Mouse (Mus musculus) embryonic facial prominence, embryonic 10.5 days (tissue): ENCODE data around the gene Il20rb. TPM values are rescaled to one million over a fixed set of nuclear protein-coding genes. Genes with fewer than 3 reads are reported as not detected.

Experiments
- DNase-seq: peaks from one replicate; pipeline ENCODE4 v3.0.0-alpha.2; 2017; ENCODE audit warnings: low spot score
- H3K27ac ChIP-seq: fragments of 300-500 bp; sonication (generic); replicated peaks from 2 replicates; pipeline ENCODE4 v1.5.1; 2016; ENCODE audit warnings: mild to moderate bottlenecking
- H3K27me3 ChIP-seq: fragments of 300-500 bp; sonication (generic); replicated peaks from 2 replicates; pipeline ENCODE4 v1.6.1; 2016; ENCODE audit warnings: low read depth, mild to moderate bottlenecking; ENCODE audit not compliant: poor library complexity, severe bottlenecking
- H3K36me3 ChIP-seq: fragments of 300-500 bp; sonication (generic); replicated peaks from 2 replicates; pipeline ENCODE4 v1.6.1; 2016; ENCODE audit warnings: mild to moderate bottlenecking, moderate library complexity
- H3K4me1 ChIP-seq: fragments of 300-500 bp; sonication (generic); 2 replicates; pipeline ENCODE4 v1.6.1; 2016
- H3K4me3 ChIP-seq: fragments of 300-500 bp; sonication (generic); 2 replicates; pipeline ENCODE4 v1.5.1; 2016; ENCODE audit warnings: mild to moderate bottlenecking, moderate library complexity
- H3K9me3 ChIP-seq: fragments of 300-500 bp; sonication (generic); 2 replicates; pipeline ENCODE4 v1.6.1; 2016; ENCODE audit warnings: mild to moderate bottlenecking
- WGBS: fragments of 180-500 bp; shearing (Covaris S2); methylation state at CpG from one replicate; pipeline ENCODE4 v1.1.7; 2016; 5-methylcytosine and 5-hydroxymethylcytosine counted together
- polyA plus RNA-seq: library from polyadenylated mRNA; unstranded; fragments of >200 nt; fragmentation: Nextera tagmentation; extraction: Ambion mirVana; gene quantifications from 2 replicates; pipeline ENCODE4 v1.2.1, GENCODE M21; 2016

Il20rb gene
- polyA plus RNA-seq, 1 experiment from 2014 or later: 1.8 TPM

GRCm38 (mm10) chr9:100452432-100452831 is 34.2 kb downstream of the Il20rb start:
- H3K9me3 ChIP-seq: no peaks in the 10 kb centered on the region
- WGBS: 80% methylated on average over 6 of the region's 6 CpGs
- DNase-seq: no peak
- H3K36me3 ChIP-seq: 0 out of 2 replicates have a peak, but pooled peaks cover 3% of the 10 kb centered on the region
- no peak overlapping the region for H3K27ac ChIP-seq
- H3K27me3 ChIP-seq: peaks cover 21% of the 10 kb centered on the region
- H3K4me1 ChIP-seq: peaks cover 12% of the 10 kb centered on the region
- no peak overlapping the region for H3K4me3 ChIP-seq

- Histone ChIP-seq H3K27ac (peak overlapping the region; percentile 81), H3K9me3 (no peaks in the 10 kb centered on the region), H3K4me1 (peaks cover 9% of the 10 kb centered on the region; the same call in 1 of the 2 replicates), H3K36me3 (no peaks in the 10 kb centered on the region), H3K27me3 (peaks cover 16% of the 10 kb centered on the region; the same call in 1 of the 2 replicates), H3K4me3 (peak overlapping the region; percentile 70)
- under 1% methylated on average over 32 of the region's 32 CpGs for WGBS
- peak; percentile 85 for DNase-seq
Measured at GRCm38 (mm10) chr9:100446059-100446686, 40.4 kb downstream of the Il20rb start.

- WGBS: 69% methylated on average over 9 of the region's 9 CpGs
- Histone ChIP-seq H3K4me1 (peaks cover 9% of the 10 kb centered on the region; the same call in 1 of the 2 replicates), H3K27me3 (no peaks in the 10 kb centered on the region), H3K4me3 (no peak overlapping the region), H3K27ac (peak overlapping the region; percentile 48; the same call in 1 of the 2 replicates), H3K36me3 (no peaks in the 10 kb centered on the region), H3K9me3 (no peaks in the 10 kb centered on the region)
- no peak for DNase-seq
Measured at GRCm38 (mm10) chr9:100440111-100440790, 46.3 kb downstream of the Il20rb start.

- no peaks in the 10 kb centered on the region for H3K36me3 ChIP-seq
- WGBS: 89% methylated on average over 8 of the region's 8 CpGs
- 0 out of 2 replicates have a peak overlapping the region, but pooled peaks have one; percentile 48 for H3K27ac ChIP-seq
- H3K27me3 ChIP-seq: no peaks in the 10 kb centered on the region
- no peaks in the 10 kb centered on the region for H3K9me3 ChIP-seq
- H3K4me3 ChIP-seq: no peak overlapping the region
- H3K4me1 ChIP-seq: peaks cover 9% of the 10 kb centered on the region; the same call in 1 of the 2 replicates
- DNase-seq: no peak
Measured at GRCm38 (mm10) chr9:100439481-100439880, 47.1 kb downstream of the Il20rb start.

- 85% methylated on average over 10 of the region's 10 CpGs for WGBS
- Histone ChIP-seq H3K9me3 (no peaks in the 10 kb centered on the region), H3K36me3 (no peaks in the 10 kb centered on the region), H3K27me3 (no peaks in the 10 kb centered on the region), H3K4me1 (peaks cover 9% of the 10 kb centered on the region; the same call in 1 of the 2 replicates), H3K4me3 (no peak overlapping the region), H3K27ac (0 out of 2 replicates have a peak overlapping the region, but pooled peaks have one; percentile 6)
- DNase-seq: no peak
Measured at GRCm38 (mm10) chr9:100438994-100439393, 47.6 kb downstream of the Il20rb start.

GRCm38 (mm10) chr9:100436865-100437595 is 49.6 kb downstream of the Il20rb start:
- Histone ChIP-seq H3K27ac (no peak overlapping the region), H3K9me3 (no peaks in the 10 kb centered on the region; the same call in 1 of the 2 replicates), H3K4me3 (no peak overlapping the region), H3K4me1 (peaks cover 9% of the 10 kb centered on the region; the same call in 1 of the 2 replicates), H3K27me3 (no peaks in the 10 kb centered on the region), H3K36me3 (no peaks in the 10 kb centered on the region)
- DNase-seq: no peak
- 85% methylated on average over 8 of the region's 8 CpGs for WGBS

GRCm38 (mm10) chr9:100431355-100431754 is 55.2 kb downstream of the Il20rb start:
- no peak for DNase-seq
- H3K4me3 ChIP-seq: no peak overlapping the region
- H3K4me1 ChIP-seq: peaks cover 15% of the 10 kb centered on the region
- H3K9me3 ChIP-seq: no peaks in the 10 kb centered on the region; the same call in 1 of the 2 replicates
- H3K27me3 ChIP-seq: no peaks in the 10 kb centered on the region
- H3K36me3 ChIP-seq: no peaks in the 10 kb centered on the region
- no peak overlapping the region for H3K27ac ChIP-seq
- 58% methylated on average over 2 of the region's 2 CpGs for WGBS

- no peak overlapping the region for H3K27ac ChIP-seq
- H3K4me1 ChIP-seq: peaks cover 15% of the 10 kb centered on the region
- no peaks in the 10 kb centered on the region; the same call in 1 of the 2 replicates for H3K9me3 ChIP-seq
- H3K4me3 ChIP-seq: no peak overlapping the region
- WGBS: 75% methylated on average over 2 of the region's 2 CpGs
- H3K36me3 ChIP-seq: no peaks in the 10 kb centered on the region
- H3K27me3 ChIP-seq: no peaks in the 10 kb centered on the region
- no peak for DNase-seq
Measured at GRCm38 (mm10) chr9:100430911-100431310, 55.7 kb downstream of the Il20rb start.

- WGBS: 83% methylated on average over 8 of the region's 8 CpGs
Measured at GRCm38 (mm10) chr9:100419644-100420043, 66.9 kb downstream of the Il20rb start.

GRCm38 (mm10) chr9:100419103-100419502 is 67.5 kb downstream of the Il20rb start:
- Histone ChIP-seq H3K27me3 (no peaks in the 10 kb centered on the region), H3K9me3 (no peaks in the 10 kb centered on the region), H3K4me1 (peaks cover 14% of the 10 kb centered on the region), H3K36me3 (no peaks in the 10 kb centered on the region), H3K4me3 (no peak overlapping the region), H3K27ac (no peak overlapping the region)
- WGBS: 86% methylated on average over 8 of the region's 8 CpGs
- DNase-seq: no peak

More at GRCm38 (mm10) chr9:100419644-100420043, 66.9 kb downstream of the Il20rb start:
- Histone ChIP-seq H3K36me3 (no peaks in the 10 kb centered on the region), H3K27me3 (no peaks in the 10 kb centered on the region), H3K9me3 (no peaks in the 10 kb centered on the region), H3K4me1 (peaks cover 14% of the 10 kb centered on the region), H3K27ac (no peak overlapping the region), H3K4me3 (no peak overlapping the region)
- DNase-seq: no peak

- H3K27ac ChIP-seq: no peak overlapping the region
Measured at GRCm38 (mm10) chr9:100416756-100417155, 69.8 kb downstream of the Il20rb start.

GRCm38 (mm10) chr9:100416299-100416698 is 70.3 kb downstream of the Il20rb start:
- no peak overlapping the region for H3K4me3 ChIP-seq
- no peak for DNase-seq
- H3K27ac ChIP-seq: no peak overlapping the region; the same call in 1 of the 2 replicates
- H3K27me3 ChIP-seq: no peaks in the 10 kb centered on the region
- 80% methylated on average over 6 of the region's 6 CpGs for WGBS
- no peaks in the 10 kb centered on the region for H3K36me3 ChIP-seq
- no peaks in the 10 kb centered on the region for H3K9me3 ChIP-seq
- peaks cover 14% of the 10 kb centered on the region for H3K4me1 ChIP-seq

More at GRCm38 (mm10) chr9:100416756-100417155, 69.8 kb downstream of the Il20rb start:
- no peak for DNase-seq
- 15% methylated on average over 1 of the region's 1 CpGs for WGBS
- Histone ChIP-seq H3K9me3 (no peaks in the 10 kb centered on the region), H3K27me3 (no peaks in the 10 kb centered on the region), H3K4me3 (no peak overlapping the region), H3K36me3 (no peaks in the 10 kb centered on the region), H3K4me1 (peaks cover 14% of the 10 kb centered on the region)
